Mouse (Mus musculus) R1 (cell line): ENCODE data around the gene Arhgef7.
A peak's percentile ranks its signal among the peaks of the same experiment; 100 is the strongest.

Source experiments
- DNase-seq: peaks from one replicate; pipeline ENCODE4 v3.0.0-alpha.2; 2018; ENCODE audit warnings: low read depth, low spot score

Arhgef7 gene

DNA sequence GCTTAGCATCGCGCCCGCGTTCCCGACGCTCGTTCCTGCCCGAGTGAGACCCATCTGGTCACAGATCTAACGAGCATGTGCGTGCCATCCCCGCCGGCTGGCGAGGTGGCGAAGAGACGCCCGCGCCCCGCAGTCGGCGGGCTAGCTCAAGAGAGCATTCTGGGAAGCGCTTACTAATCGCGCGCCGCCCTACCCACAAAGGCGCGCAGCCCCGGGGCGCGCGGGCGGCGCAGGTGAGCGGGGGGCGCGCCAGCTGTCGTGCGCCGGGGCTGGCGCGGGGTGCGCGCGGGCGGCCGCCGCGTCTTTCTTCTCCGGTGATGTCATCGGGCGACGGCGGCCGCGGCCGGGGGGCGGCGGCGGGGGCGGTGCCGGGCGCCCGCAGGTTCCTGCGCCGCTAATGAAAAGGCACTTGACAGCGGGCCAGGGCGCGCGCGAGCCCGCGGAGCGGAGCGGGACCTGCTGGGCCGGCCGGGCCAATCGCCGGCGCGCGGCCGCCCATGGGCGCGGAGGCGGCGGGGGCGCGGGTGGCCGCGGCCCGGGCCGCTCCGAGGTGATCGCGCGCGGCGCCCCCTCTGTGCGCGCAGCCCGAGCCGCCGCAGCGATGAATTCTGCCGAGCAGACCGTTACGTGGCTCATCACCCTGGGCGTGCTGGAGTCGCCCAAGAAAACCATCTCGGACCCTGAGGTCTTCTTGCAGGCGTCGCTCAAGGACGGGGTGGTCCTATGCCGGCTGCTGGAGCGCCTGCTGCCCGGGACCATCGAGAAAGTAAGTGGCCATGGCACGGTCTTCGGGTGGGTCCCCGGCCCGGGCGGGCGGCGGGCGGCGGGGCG, at the start of gene Arhgef7:
Arhgef7 (plus strand) TSS at position 71 of the 831 bp plus-strand sequence.
- DNase-seq = peak; percentile 68

- DNase-seq = no peak
These were observed 43.0 kb upstream of the Arhgef7 start for GRCm38 (mm10) chr8:11684558-11684957.

GRCm38 (mm10) chr8:11687251-11687650, 40.3 kb upstream of the Arhgef7 start:
- DNase-seq = no peak

- no peak for DNase-seq
These were observed 37.6 kb upstream of the Arhgef7 start for GRCm38 (mm10) chr8:11689945-11690344.

DNA sequence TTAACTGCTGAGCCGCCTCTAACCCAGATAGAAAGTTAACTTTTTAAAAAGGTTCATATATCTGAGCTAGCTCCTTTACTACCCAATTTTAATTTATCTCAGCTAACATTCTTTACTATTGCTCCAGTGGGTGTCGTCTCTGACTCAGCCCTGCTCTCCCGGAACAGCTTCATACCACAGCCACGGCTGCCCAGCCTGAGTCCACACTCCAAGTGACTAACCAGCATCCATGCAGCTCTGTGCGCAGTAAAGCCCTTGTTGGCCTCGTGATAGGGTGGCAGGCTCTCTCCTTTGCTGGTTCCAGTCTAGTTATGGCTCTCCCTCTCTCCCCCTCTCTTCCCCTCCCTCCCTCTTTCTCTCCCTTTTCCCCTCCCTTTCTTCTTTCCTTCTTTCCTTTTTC, 36.2 kb upstream of the Arhgef7 start:
- no peak for DNase-seq

GRCm38 (mm10) chr8:11691761-11692160, 35.8 kb upstream of the Arhgef7 start:
- no peak for DNase-seq

- no peak for DNase-seq
These were observed 35.1 kb upstream of the Arhgef7 start for GRCm38 (mm10) chr8:11692455-11692854.

- no peak for DNase-seq
These were observed 33.5 kb upstream of the Arhgef7 start for GRCm38 (mm10) chr8:11693972-11694371.

DNA sequence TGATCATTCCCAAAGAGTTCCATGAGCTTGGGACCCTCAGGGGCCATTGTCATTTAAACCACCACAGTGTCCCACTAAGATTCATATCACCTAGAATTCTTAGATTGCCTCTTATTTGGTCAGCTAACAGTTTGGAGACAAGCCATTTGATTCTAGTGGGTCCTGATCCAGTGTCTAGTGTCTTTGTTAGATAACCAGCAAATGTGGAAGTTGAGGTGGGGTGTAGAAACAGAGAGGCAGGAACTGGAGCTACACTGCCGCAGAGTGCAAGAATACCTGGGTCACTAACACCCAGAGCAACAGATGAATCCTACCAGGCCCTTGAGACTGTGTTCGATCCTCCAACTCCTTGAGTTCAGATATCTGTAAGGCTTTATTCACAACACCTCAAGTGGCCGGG, 31.3 kb upstream of the Arhgef7 start:
- peak; percentile 8 for DNase-seq

GRCm38 (mm10) chr8:11697467-11697866, 30.1 kb upstream of the Arhgef7 start:
- DNase-seq = no peak

DNA sequence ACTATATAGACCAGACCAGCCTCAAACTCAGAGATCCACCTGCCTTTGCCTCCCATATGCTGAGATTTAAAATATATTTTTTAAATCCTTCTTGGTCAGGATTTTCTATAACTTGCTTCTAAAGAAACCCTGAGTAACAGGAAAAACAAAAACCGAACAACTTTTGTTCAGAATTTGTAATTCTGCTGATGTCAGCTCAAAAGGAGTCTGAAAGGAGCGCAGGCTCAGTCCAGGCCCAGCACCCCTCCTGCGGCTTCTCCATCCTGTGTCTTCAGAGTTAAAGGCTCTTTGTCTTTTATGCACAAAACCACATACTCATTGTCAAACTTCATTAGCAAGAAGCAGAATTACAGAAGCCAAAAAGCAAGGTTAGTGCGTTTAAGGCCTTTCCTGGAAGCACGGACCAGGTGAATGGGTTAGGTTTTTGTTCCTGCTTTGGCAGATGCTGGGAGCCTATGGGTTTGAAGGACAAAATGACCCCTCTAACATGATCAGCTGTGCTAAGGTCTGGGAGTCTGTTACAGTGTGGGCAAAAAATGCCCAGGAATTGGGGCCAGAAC, 28.0 kb upstream of the Arhgef7 start:
- DNase-seq = peak; percentile 86

GRCm38 (mm10) chr8:11700060-11701032, 27.2 kb upstream of the Arhgef7 start:
- peak; percentile 84 for DNase-seq

DNA sequence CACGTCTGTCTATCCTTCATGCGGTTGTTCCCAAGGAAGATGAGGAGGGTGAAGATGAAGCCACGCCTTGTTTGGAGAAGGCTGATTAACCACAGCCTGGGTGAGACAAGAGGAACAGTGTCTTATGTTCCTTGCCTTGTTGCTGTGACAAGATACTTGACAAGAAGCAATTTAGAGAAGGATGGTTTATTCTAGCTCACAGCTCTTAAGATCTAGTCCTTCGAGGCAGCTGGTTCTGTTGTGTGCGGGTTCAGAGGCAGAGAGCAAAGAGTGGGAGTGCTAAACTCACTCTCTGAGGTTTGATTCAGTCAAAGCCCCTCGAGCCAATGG, 26.5 kb upstream of the Arhgef7 start, which contains the start of gene 1700016D06Rik:
1700016D06Rik (minus strand) TSS at position 31 of the 330 bp plus-strand sequence.
- DNase-seq = peak; percentile 5

- DNase-seq = no peak
These were observed 26.1 kb upstream of the Arhgef7 start for GRCm38 (mm10) chr8:11701428-11701827.

DNA sequence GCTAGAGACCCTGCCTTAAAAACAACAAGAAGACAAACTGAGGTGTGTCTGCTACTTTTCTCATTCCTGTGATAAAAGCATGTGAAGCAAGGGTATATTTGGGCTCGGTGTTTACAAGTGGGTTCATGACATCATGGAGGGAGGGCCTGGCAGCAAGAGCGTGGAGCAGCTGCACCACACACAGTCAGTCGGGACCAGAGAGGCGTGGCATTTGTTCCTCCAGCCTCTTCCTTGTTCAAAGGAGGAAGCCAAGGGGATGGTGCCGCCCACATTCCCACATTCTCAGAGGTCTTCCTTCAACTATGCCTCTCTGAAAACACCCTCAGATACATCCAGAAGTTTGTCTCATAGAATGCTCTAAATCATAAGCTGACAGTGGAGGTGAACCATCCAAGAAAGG, 23.7 kb upstream of the Arhgef7 start:
- peak; percentile 85 for DNase-seq

- peak; percentile 87 for DNase-seq
These were observed 22.7 kb upstream of the Arhgef7 start for GRCm38 (mm10) chr8:11704716-11705420.

GRCm38 (mm10) chr8:11705818-11706217, 21.7 kb upstream of the Arhgef7 start:
- DNase-seq = peak; percentile 24

DNA sequence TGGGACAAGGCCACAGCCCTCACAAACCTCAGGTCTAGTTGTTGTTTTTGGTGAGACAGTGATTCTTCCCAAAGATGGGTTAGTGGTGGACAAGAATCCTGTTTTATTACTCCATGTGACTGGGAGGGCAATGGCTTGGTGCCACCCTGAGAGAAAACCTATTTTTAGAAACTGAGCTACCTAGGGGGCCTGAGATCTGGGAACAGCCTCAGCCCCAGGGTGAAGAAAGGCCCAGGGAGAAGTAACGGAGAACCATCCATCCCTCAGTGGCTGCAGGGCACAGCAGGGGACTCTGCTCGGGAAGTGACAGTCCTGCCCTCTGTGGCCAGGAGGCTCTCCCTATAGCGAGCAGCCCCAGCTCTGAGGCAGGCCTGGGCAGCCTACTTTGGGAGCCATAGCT, 19.8 kb upstream of the Arhgef7 start:
- DNase-seq = no peak

DNA sequence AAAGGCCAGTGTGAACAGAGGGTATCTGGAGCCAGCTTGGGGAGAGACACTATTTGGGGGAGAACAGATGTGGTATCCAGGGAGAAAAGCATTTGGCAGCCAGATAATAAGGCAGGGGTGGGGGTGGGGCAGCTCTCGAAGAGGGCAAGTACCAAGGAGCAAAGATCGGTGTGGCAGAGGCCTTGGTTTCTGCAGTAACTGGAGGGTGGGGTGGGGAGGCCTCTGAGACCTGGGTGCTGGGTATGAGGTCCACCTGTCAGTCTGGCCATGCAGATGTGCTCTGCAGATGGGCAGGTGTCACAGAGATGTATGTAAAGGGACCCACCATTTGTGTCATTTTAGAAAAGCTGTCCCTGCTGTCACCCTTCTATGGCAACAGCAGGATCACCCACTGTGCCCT, 18.7 kb upstream of the Arhgef7 start:
- DNase-seq = no peak

DNA sequence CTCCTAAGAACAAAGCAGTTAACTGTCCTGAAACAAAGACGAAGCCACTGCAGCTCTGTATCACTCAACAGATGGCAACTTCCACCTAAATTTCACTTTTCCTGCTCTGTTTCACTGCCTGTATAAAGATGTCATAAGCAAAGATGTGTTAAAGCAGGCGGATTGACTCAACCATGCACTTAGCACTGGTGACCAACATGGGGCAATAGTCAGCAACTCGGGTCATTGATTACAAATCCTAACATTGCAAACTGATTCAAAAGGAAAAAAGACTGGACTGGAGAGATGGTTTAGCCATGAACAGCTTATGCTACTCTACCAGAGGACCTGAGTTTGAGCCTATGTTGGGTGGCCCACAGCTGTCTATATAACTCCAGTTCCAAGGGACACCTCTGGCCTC, 18.0 kb upstream of the Arhgef7 start:
- no peak for DNase-seq

- DNase-seq = no peak
These were observed 17.1 kb upstream of the Arhgef7 start for GRCm38 (mm10) chr8:11710415-11710814.
